Mouse (Mus musculus) kidney, adult 2 months (tissue): ENCODE measurements around the gene Gtpbp3.

Experiments used
- CTCF ChIP-seq: fragments of 200-500 bp; conservative IDR thresholded peaks from 2 replicates; pipeline ENCODE4 v1.5.1; 2011; ENCODE audit warnings: low read depth, mild to moderate bottlenecking, control low read depth, low read length, moderate library complexity, mixed read lengths; ENCODE audit not compliant: insufficient read depth, insufficient read length
- POLR2A ChIP-seq: fragments of 200-500 bp; IDR thresholded peaks from one replicate; pipeline ENCODE4 v1.6.1; 2011; ENCODE audit warnings: low read depth, low read length, control low read depth

- TF ChIP-seq POLR2A (no peak), CTCF (no peak)
These were observed 59.7 kb downstream of the Gtpbp3 start for GRCm38 (mm10) chr8:71547590-71547989.
